Mouse (Mus musculus): ENCODE measurements at regions not wholly inside any gene's neighbourhood (a gene's known extent, or its start where the extent isn't known, plus 50 kb on each side); places are given as distances from the start of the nearest gene placed in this dataset.

GRCm38 (mm10) chr1:148901319-148902033, 1059.6 kb downstream of the Pla2g4a start:
- no peak for DNase-seq (ENCODE audit: low spot score)

GRCm38 (mm10) chr1:148870788-148871187, 1090.3 kb downstream of the Pla2g4a start:
- DNase-seq (ENCODE audit: low spot score), result no peak

- DNase-seq (ENCODE audit: low spot score), result no peak
Measured at GRCm38 (mm10) chr1:148863582-148863981, 1097.5 kb downstream of the Pla2g4a start.

GRCm38 (mm10) chr1:148852990-148853389, 1108.1 kb downstream of the Pla2g4a start:
- DNase-seq (ENCODE audit: low spot score), result no peak

GRCm38 (mm10) chr1:148846595-148846994, 1114.5 kb downstream of the Pla2g4a start:
- no peak for DNase-seq (ENCODE audit: low spot score)

GRCm38 (mm10) chr1:148823146-148823545, 1137.9 kb downstream of the Pla2g4a start:
- DNase-seq (ENCODE audit: low spot score), result no peak

- no peak for DNase-seq (ENCODE audit: low spot score)
Measured at GRCm38 (mm10) chr1:148808707-148809106, 1152.4 kb downstream of the Pla2g4a start.

- DNase-seq (ENCODE audit: low spot score), result no peak
Measured at GRCm38 (mm10) chr1:148797110-148797509, 1164.0 kb downstream of the Pla2g4a start.

- no peak for DNase-seq (ENCODE audit: low spot score)
Measured at GRCm38 (mm10) chr1:148750806-148751205, 1210.3 kb downstream of the Pla2g4a start.

GRCm38 (mm10) chr1:148722106-148722505, 1239.0 kb downstream of the Pla2g4a start:
- DNase-seq (ENCODE audit: low spot score), result no peak

- DNase-seq (ENCODE audit: low spot score), result no peak
Measured at GRCm38 (mm10) chr1:148721409-148721808, 1239.7 kb downstream of the Pla2g4a start.

GRCm38 (mm10) chr1:148720980-148721379, 1240.1 kb downstream of the Pla2g4a start:
- DNase-seq (ENCODE audit: low spot score), result no peak

- DNase-seq (ENCODE audit: low spot score), result no peak
Measured at GRCm38 (mm10) chr1:148708084-148708483, 1253.0 kb downstream of the Pla2g4a start.

GRCm38 (mm10) chr1:148707657-148708056, 1253.4 kb downstream of the Pla2g4a start:
- no peak for DNase-seq (ENCODE audit: low spot score)

- DNase-seq (ENCODE audit: low spot score), result no peak
Measured at GRCm38 (mm10) chr1:148706271-148706807, 1254.8 kb downstream of the Pla2g4a start.

- DNase-seq (ENCODE audit: low spot score), result no peak
Measured at GRCm38 (mm10) chr1:148700599-148700954, 1260.5 kb downstream of the Pla2g4a start.

- DNase-seq (ENCODE audit: low spot score), result no peak
Measured at GRCm38 (mm10) chr1:148699854-148700598, 1261.1 kb downstream of the Pla2g4a start.

GRCm38 (mm10) chr1:148690085-148690484, 1271.0 kb downstream of the Pla2g4a start:
- DNase-seq (ENCODE audit: low spot score), result no peak

- no peak for DNase-seq (ENCODE audit: low spot score)
Measured at GRCm38 (mm10) chr1:148689618-148690017, 1271.5 kb downstream of the Pla2g4a start.

- no peak for DNase-seq (ENCODE audit: low spot score)
Measured at GRCm38 (mm10) chr1:148675516-148675915, 1285.6 kb downstream of the Pla2g4a start.

GRCm38 (mm10) chr1:148664409-148664808, 1296.7 kb downstream of the Pla2g4a start:
- no peak for DNase-seq (ENCODE audit: low spot score)

- no peak for DNase-seq (ENCODE audit: low spot score)
Measured at GRCm38 (mm10) chr1:148656990-148657389, 1304.1 kb downstream of the Pla2g4a start.
